Mouse (Mus musculus): ENCODE measurements around the gene Eif3m.

- TF ChIP-seq POLR2A (IDR thresholded peaks at IDR 0.05; ENCODE audit: control insufficient read depth, low read depth, low read length) (no peak), CTCF (IDR thresholded peaks at IDR 0.05; ENCODE audit: control insufficient read depth, insufficient read depth, insufficient replicate concordance, low read depth, low read length) (no peak)
Measured at GRCm38 (mm10) chr2:105019457-105019856, 2.6 kb upstream of the Eif3m start.
